Comparison of ENCODE assay signal across 8 mouse cellular contexts in genomic region chr2:152111920-152112319, GRCm38 (mm10). TPM values are rescaled to one million over a fixed set of nuclear protein-coding genes. Genes with fewer than 3 reads are reported as not detected.
DNase-seq lines count a peak whose midpoint lies in the region; ATAC-seq and TF ChIP-seq lines count a peak whose summit lies in the region.

No protein-coding gene starts in this region.

- peak; percentile 100 for TF ChIP-seq CTCF in cortical plate, adult 2 months (IDR thresholded peaks at IDR 0.05; ENCODE audit: extremely low read depth, insufficient read depth, low read length)
- TF ChIP-seq CTCF in hindbrain, postnatal 0 days (IDR thresholded peaks at IDR 0.05; ENCODE audit: low read depth), result peak; percentile 100

- no peak overlapping the region for H3K4me2 ChIP-seq in hindbrain, postnatal 0 days (ENCODE audit: low read depth, low read length)

- peak; percentile 39; the same call in 1 of the 2 replicates for TF ChIP-seq POLR2A in cortical plate, adult 2 months (IDR thresholded peaks at IDR 0.05; ENCODE audit: extremely low read depth, insufficient read depth, low read length)

- H3K4me3 ChIP-seq in cortical plate, adult 2 months (ENCODE audit: insufficient read depth, low read length), result no peak overlapping the region
- no peak overlapping the region for H3K4me3 ChIP-seq in hindbrain, postnatal 0 days (ENCODE audit: low read length)

- H3K4me1 ChIP-seq in cortical plate, adult 2 months (ENCODE audit: control insufficient read depth, insufficient read depth, low read length), result no peaks in the 10 kb centered on the region
- H3K4me1 ChIP-seq in hindbrain, postnatal 0 days (ENCODE audit: insufficient read depth, low read length), result peaks cover 13% of the 10 kb centered on the region

- H3K9me3 ChIP-seq in hindbrain, postnatal 0 days (ENCODE audit: low read length), result no peaks in the 10 kb centered on the region

- DNase-seq in gastrocnemius, adult 8-10 months (ENCODE audit: low spot score in 2 of 2), result peak; percentile 82 to 85
- DNase-seq in hindbrain, postnatal 0 days (ENCODE audit: low spot score), result peak; percentile 95
- peak; percentile 91 to 97 for DNase-seq in left cerebral cortex, adult 18-20 months (ENCODE audit: low spot score in 2 of 2)
- DNase-seq in lung, postnatal 4 days, result peak; percentile 86 to 93
- peak; percentile 90 for DNase-seq in right cerebral cortex, adult 18-20 months
- peak; percentile 70 for DNase-seq in urinary bladder, adult 2 months (ENCODE audit: low spot score)

- no peak overlapping the region for H3K9ac ChIP-seq in hindbrain, postnatal 0 days (replicated peaks; ENCODE audit: low read length)

- ATAC-seq in activated CD4-positive, CD25-positive, alpha-beta regulatory T cell, adult 4 months, result peak; percentile 73
- peak; percentile 85 for ATAC-seq in hindbrain, postnatal 0 days

- H3K36me3 ChIP-seq in hindbrain, postnatal 0 days (ENCODE audit: insufficient read depth, low read length), result no peaks in the 10 kb centered on the region

- no peaks in the 10 kb centered on the region for H3K27me3 ChIP-seq in hindbrain, postnatal 0 days (ENCODE audit: insufficient read depth, low read length)

- no peak overlapping the region for H3K27ac ChIP-seq in cortical plate, adult 2 months (ENCODE audit: insufficient read depth, low read length)
- H3K27ac ChIP-seq in hindbrain, postnatal 0 days, result no peak overlapping the region

- 10% methylated on average over 6 of the region's 7 CpGs for WGBS in hindbrain, postnatal 0 days

RNA-seq across cellular contexts. Expression of gene Srxn1, which starts 6.6 kb away (rescaled TPM):
- polyA plus RNA-seq in activated CD4-positive, CD25-positive, alpha-beta regulatory T cell, adult 4 months (2017; shearing (Covaris generic)), result 1 to 10 TPM in 1 of 2 experiments, under 1 TPM in 1; 0.92 to 1.5 TPM
- polyA plus RNA-seq in cortical plate, adult 2 months (2012; rRNA removed), result 94.9 and 97.3 TPM in 2 replicates
- 10 to 100 TPM; 15.2 to 67.0 (median 22.7) TPM for total RNA-seq in gastrocnemius, adult 8-10 months (2022)
- total RNA-seq in hindbrain, postnatal 0 days (2014; rRNA removed), result 51.7 and 54.5 TPM in 2 replicates
- polyA plus RNA-seq in hindbrain, postnatal 0 days (2015; fragmentation: Nextera tagmentation; extraction: Ambion mirVana), result 26.4 and 26.8 TPM in 2 replicates
- total RNA-seq in left cerebral cortex, adult 18-20 months (2021), result 100 to 1,000 TPM; 103 to 106 TPM
- 44.9 and 46.3 TPM in 2 replicates for polyA plus RNA-seq in urinary bladder, adult 2 months (2012; rRNA removed)

RNA-seq across cellular contexts. Expression of gene Scrt2, which starts 30.6 kb away (rescaled TPM):
- polyA plus RNA-seq in activated CD4-positive, CD25-positive, alpha-beta regulatory T cell, adult 4 months (2017; shearing (Covaris generic)), result not detected
- polyA plus RNA-seq in cortical plate, adult 2 months (2012; rRNA removed), result 9.9 and 12.1 TPM in 2 replicates
- not detected for total RNA-seq in gastrocnemius, adult 8-10 months (2022)
- 13.3 and 18.4 TPM in 2 replicates for total RNA-seq in hindbrain, postnatal 0 days (2014; rRNA removed)
- 4.1 and 4.4 TPM in 2 replicates for polyA plus RNA-seq in hindbrain, postnatal 0 days (2015; fragmentation: Nextera tagmentation; extraction: Ambion mirVana)
- 10 to 100 TPM; 20.5 to 20.7 TPM for total RNA-seq in left cerebral cortex, adult 18-20 months (2021)
- polyA plus RNA-seq in urinary bladder, adult 2 months (2012; rRNA removed), result 0.01 TPM in 1 of 2 replicates, not detected in the other

RNA-seq across cellular contexts. Expression of gene Tcf15, which starts 31.4 kb away (rescaled TPM):
- polyA plus RNA-seq in activated CD4-positive, CD25-positive, alpha-beta regulatory T cell, adult 4 months (2017; shearing (Covaris generic)), result not detected
- 1.0 and 1.9 TPM in 2 replicates for polyA plus RNA-seq in cortical plate, adult 2 months (2012; rRNA removed)
- 10 to 100 TPM in 3 of 4 experiments, 1 to 10 TPM in 1; 7.4 to 14.4 (median 10.5) TPM for total RNA-seq in gastrocnemius, adult 8-10 months (2022)
- 4.9 TPM in 1 of 2 replicates, not detected in the other for total RNA-seq in hindbrain, postnatal 0 days (2014; rRNA removed)
- 0.74 and 1.2 TPM in 2 replicates for polyA plus RNA-seq in hindbrain, postnatal 0 days (2015; fragmentation: Nextera tagmentation; extraction: Ambion mirVana)
- 1 to 10 TPM; 1.5 to 1.8 TPM for total RNA-seq in left cerebral cortex, adult 18-20 months (2021)
- polyA plus RNA-seq in urinary bladder, adult 2 months (2012; rRNA removed), result 2.3 and 2.8 TPM in 2 replicates

Comparison
In these comparisons a context has a peak if more than half of its experiments do, and no peak if none do; other contexts are left out.
1. RNA of gene Srxn1, which starts 6.6 kb away (polyA plus RNA-seq): 94.9 to 97.3 TPM in cortical plate, adult 2 months, 44.9 to 46.3 TPM in urinary bladder, adult 2 months and 26.4 to 26.8 TPM in hindbrain, postnatal 0 days; 0.92 to 1.5 TPM in activated CD4-positive, CD25-positive, alpha-beta regulatory T cell, adult 4 months; every median in the first group is over 10 times any median in the second.
2. Peak in every context shown above with its lines, with median percentiles within 50 percentile points of each other: DNase-seq.